Mouse (Mus musculus): ENCODE results near the gene Arhgap45. TPM values are rescaled to one million over a fixed set of nuclear protein-coding genes. Genes with fewer than 3 reads are reported as not detected.

Arhgap45 gene
- polyA plus RNA-seq, 1 experiment from 2014 or later: 15.7 TPM

DNA sequence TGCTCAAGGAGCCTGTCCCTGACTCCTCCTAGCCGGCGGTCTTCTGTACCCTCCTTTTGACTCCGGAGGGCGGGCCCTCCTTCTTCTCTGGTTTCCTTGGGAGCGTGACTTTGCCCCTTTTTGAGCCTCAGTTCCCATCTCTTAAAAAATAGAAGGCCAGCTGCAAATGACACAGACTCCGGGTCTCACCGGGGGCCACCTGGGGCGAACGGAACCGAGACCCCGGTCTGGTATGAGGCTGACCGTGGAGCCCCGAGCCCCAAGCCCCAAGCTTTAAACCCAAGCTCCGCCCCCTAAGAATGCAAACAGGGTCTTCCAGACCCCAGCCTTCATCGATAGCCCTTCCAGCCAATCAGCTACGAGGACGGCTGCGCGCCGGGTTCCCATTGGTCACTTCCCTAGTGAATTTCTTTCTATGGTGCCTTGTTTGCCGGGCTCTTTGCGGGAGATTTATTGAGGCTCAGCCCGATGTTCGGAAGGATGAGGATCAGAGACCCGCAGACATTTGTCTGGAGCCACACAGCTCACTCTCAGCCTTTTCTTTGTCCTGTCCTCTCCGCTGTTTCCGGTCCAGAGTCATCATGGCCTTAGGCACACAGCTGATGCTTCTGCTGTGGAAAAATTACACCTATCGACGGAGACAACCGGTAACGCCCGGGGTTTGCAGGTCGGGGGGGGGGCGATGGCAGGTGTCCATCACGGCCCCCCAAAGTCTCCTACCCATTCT lies 19.3 kb upstream of the Arhgap45 start:
- H3K27ac ChIP-seq (replicated peaks): peak overlapping the region; percentile 92
- no peaks in the 10 kb centered on the region for H3K27me3 ChIP-seq
- H3K4me3 ChIP-seq (replicated peaks): peak overlapping the region; percentile 80
- peak overlapping the region; percentile 85 for H3K4me2 ChIP-seq
- peaks cover 54% of the 10 kb centered on the region for H3K36me3 ChIP-seq (replicated peaks)
- H3K9ac ChIP-seq: peak overlapping the region; percentile 86
- 1% methylated on average over 35 of the region's 35 CpGs for WGBS (ENCODE audit: insufficient replicate concordance)
- H3K4me1 ChIP-seq (replicated peaks): peaks cover 79% of the 10 kb centered on the region
- ATAC-seq (ENCODE audit: insufficient read depth): peak; percentile 79
- H3K9me3 ChIP-seq (replicated peaks): no peaks in the 10 kb centered on the region

DNA sequence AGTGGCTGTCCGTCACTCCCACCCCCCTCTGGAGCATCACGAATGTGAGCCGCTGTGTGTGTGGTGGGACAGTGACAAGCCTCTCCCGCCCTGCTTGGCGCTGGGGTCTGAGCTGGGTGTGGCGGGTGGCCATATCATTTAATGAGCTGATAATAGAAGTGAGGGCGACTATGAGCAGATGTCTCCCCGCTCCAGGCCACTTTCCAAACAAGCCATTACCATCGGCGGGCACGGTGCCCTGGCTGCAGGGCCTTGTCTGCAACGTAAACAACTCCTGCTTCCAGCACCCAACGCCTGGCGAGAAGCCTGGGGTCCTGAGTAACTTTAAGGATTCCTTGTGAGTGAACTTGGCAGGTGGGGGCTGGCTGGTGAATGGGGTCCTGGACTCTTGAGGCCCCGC lies 18.6 kb upstream of the Arhgap45 start:
- ATAC-seq (ENCODE audit: insufficient read depth): peak; percentile 30; the same call in 1 of the 2 replicates
- Histone ChIP-seq H3K27me3 (no peaks in the 10 kb centered on the region), H3K9me3 (replicated peaks) (no peaks in the 10 kb centered on the region), H3K36me3 (replicated peaks) (peaks cover 53% of the 10 kb centered on the region), H3K4me3 (replicated peaks) (peak overlapping the region; percentile 80), H3K9ac (peak overlapping the region; percentile 86), H3K4me1 (replicated peaks) (peaks cover 85% of the 10 kb centered on the region), H3K4me2 (peak overlapping the region; percentile 85), H3K27ac (replicated peaks) (peak overlapping the region; percentile 92)
- 22% methylated on average over 15 of the region's 15 CpGs for WGBS (ENCODE audit: insufficient replicate concordance)

DNA sequence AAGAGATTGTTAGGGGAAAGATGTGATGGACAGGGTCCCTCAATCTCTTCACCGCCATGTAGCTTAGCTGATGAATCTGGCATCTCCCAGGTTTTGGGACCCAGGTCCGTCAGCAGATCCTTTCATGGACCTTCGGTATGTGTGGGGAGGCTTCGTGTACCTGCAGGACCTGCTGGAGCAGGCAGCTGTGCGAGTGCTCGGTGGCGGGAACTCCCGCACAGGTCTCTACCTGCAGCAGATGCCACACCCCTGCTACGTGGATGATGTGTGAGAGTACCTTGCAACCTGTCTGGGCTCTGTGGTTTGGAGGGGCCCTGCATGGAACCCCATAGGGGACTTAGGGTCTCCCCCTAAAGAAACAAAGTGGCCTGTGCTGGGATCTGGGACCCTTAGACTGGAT lies 14.5 kb upstream of the Arhgap45 start:
- ATAC-seq (ENCODE audit: insufficient read depth): no peak

DNA sequence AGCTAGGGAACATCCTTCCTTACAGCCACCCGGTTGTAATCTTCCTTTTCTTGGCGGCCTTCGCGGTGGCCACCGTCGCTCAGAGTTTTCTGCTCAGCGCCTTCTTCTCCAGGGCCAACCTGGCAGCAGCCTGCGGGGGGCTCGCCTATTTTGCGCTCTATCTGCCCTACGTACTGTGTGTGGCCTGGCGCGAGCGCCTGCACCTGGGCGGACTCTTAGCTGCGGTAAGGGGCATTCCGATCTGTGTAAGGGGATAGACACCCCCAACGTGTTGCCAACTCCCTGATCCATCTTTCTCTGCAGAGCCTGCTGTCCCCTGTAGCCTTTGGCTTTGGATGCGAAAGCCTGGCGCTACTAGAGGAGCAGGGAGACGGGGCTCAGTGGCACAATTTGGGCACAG lies 13.6 kb upstream of the Arhgap45 start:
- Histone ChIP-seq H3K36me3 (replicated peaks) (peaks cover 94% of the 10 kb centered on the region), H3K27ac (replicated peaks) (peak overlapping the region; percentile 61; the same call in 1 of the 2 replicates), H3K9ac (no peak overlapping the region)

More for the DNA sequence above, 14.5 kb upstream of the Arhgap45 start:
- H3K27ac ChIP-seq (replicated peaks): no peak overlapping the region
- no peak overlapping the region for H3K4me3 ChIP-seq (replicated peaks)
- H3K4me2 ChIP-seq: no peak overlapping the region
- H3K9ac ChIP-seq: no peak overlapping the region
- 85% methylated on average over 9 of the region's 9 CpGs for WGBS (ENCODE audit: insufficient replicate concordance)
- H3K36me3 ChIP-seq (replicated peaks): peaks cover 85% of the 10 kb centered on the region
- no peaks in the 10 kb centered on the region for H3K9me3 ChIP-seq (replicated peaks)
- no peaks in the 10 kb centered on the region for H3K27me3 ChIP-seq
- peaks cover 77% of the 10 kb centered on the region for H3K4me1 ChIP-seq (replicated peaks)

DNA sequence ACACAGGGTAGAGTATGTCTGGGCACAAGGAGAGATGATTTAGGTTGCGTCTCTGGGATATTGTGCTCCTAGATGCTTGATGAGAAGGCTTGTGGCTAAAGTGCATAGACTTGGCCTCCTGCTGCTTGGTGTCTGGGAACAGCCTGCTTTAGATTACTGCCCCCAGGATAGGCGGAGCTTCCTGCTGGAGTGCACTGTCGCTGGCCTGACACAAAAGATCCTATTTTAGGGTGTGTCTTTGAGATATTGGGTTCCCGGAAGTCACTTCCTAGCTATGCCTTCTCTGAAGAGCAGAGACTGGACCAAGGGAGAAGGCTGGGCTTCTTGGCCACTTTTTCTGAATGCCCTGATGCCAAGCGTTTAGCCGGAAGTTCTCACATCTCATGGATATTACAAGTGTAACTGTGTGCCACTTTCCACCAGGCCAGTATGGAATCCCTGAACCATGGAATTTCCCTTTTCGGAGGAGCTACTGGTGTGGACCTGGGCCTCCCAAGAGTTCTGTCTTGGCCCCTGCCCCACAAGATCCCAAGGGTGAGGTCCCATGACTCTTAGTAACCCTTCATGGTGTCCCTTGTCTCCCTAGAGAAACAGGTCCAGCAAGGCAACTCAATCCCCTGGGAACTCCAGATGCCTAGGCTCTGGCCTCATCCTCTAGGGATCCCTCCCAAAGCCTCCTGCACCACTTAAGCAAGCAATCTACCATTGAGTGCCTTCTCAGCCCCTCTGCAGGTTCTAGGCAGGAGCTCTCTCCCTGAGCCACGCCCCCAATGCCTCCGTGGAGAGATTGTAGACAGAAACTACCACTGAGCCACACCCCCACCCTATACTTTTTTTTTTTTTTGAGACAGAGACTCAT lies 12.8 kb upstream of the Arhgap45 start:
- Histone ChIP-seq H3K4me1 (replicated peaks) (peaks cover 67% of the 10 kb centered on the region), H3K27ac (replicated peaks) (peak overlapping the region; percentile 61; the same call in 1 of the 2 replicates), H3K9ac (0 out of 2 replicates have a peak overlapping the region, but pooled peaks have one; percentile 4), H3K4me2 (peak overlapping the region; percentile 20), H3K4me3 (replicated peaks) (no peak overlapping the region), H3K9me3 (replicated peaks) (no peaks in the 10 kb centered on the region), H3K36me3 (replicated peaks) (peaks cover 96% of the 10 kb centered on the region), H3K27me3 (no peaks in the 10 kb centered on the region)
- ATAC-seq (ENCODE audit: insufficient read depth): peak; percentile 54
- WGBS (ENCODE audit: insufficient replicate concordance): 42% methylated on average over 9 of the region's 9 CpGs

More for the DNA sequence above, 13.6 kb upstream of the Arhgap45 start:
- H3K4me3 ChIP-seq (replicated peaks): no peak overlapping the region
- H3K4me2 ChIP-seq: peak overlapping the region; percentile 20; the same call in 1 of the 2 replicates
- no peaks in the 10 kb centered on the region for H3K27me3 ChIP-seq
- ATAC-seq (ENCODE audit: insufficient read depth): no peak
- H3K4me1 ChIP-seq (replicated peaks): peaks cover 75% of the 10 kb centered on the region
- H3K9me3 ChIP-seq (replicated peaks): no peaks in the 10 kb centered on the region
- 66% methylated on average over 21 of the region's 21 CpGs for WGBS (ENCODE audit: insufficient replicate concordance)

DNA sequence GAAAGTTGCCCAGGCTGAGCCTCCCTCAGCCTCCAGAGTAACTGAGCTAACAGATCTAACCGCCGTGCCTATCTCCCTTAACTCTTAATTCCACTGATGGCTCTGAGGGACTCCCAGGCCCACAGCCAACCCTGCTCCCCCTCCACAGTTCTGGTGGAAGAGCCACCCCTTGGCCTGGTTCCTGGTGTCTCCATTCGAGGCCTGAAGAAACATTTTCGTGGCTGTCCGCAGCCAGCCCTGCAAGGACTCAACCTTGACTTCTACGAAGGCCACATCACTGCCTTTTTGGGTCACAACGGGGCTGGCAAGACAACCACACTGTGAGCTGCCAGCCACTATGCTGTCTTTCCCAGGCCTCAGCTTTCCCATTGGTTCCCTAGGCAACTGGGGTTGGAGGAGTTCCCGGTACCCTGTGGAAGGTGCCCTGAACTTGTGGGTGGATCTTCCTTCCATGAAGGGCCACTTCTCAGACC lies 12.2 kb upstream of the Arhgap45 start:
- no peak; the same call in 1 of the 2 replicates for ATAC-seq (ENCODE audit: insufficient read depth)
- Histone ChIP-seq H3K27ac (replicated peaks) (peak overlapping the region; percentile 61; the same call in 1 of the 2 replicates), H3K36me3 (replicated peaks) (peaks cover 96% of the 10 kb centered on the region)

DNA sequence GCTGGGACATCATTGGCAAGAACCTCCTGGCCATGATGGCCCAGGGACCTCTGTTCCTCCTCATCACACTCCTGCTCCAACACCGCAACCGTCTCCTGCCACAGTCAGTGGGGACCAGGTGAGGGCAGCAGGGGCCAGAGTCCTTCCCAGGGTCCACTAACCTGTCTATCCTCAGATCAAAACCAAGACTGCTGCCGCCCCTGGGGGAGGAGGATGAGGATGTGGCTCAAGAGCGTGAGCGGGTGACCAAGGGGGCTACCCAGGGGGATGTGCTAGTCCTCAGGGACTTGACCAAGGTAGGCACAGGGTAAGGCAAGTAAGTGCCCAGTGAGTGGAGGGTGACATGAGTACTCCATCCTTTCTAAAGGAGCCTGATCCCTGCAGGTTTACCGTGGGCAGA lies 4.7 kb upstream of the Arhgap45 start:
- H3K9ac ChIP-seq: no peak overlapping the region
- 92% methylated on average over 6 of the region's 6 CpGs for WGBS (ENCODE audit: insufficient replicate concordance)
- H3K9me3 ChIP-seq (replicated peaks): peaks cover 12% of the 10 kb centered on the region
- H3K27ac ChIP-seq (replicated peaks): no peak overlapping the region
- no peak overlapping the region for H3K4me2 ChIP-seq
- H3K4me3 ChIP-seq (replicated peaks): no peak overlapping the region
- ATAC-seq (ENCODE audit: insufficient read depth): no peak
- H3K36me3 ChIP-seq (replicated peaks): peaks cover 90% of the 10 kb centered on the region
- peaks cover 15% of the 10 kb centered on the region for H3K27me3 ChIP-seq
- H3K4me1 ChIP-seq (replicated peaks): peaks cover 29% of the 10 kb centered on the region

More for the DNA sequence above, 12.2 kb upstream of the Arhgap45 start:
- no peak overlapping the region for H3K9ac ChIP-seq
- no peak overlapping the region for H3K4me2 ChIP-seq
- peaks cover 60% of the 10 kb centered on the region for H3K4me1 ChIP-seq (replicated peaks)
- no peak overlapping the region for H3K4me3 ChIP-seq (replicated peaks)
- no peaks in the 10 kb centered on the region for H3K9me3 ChIP-seq (replicated peaks)
- WGBS (ENCODE audit: insufficient replicate concordance): 68% methylated on average over 8 of the region's 8 CpGs
- no peaks in the 10 kb centered on the region for H3K27me3 ChIP-seq

DNA sequence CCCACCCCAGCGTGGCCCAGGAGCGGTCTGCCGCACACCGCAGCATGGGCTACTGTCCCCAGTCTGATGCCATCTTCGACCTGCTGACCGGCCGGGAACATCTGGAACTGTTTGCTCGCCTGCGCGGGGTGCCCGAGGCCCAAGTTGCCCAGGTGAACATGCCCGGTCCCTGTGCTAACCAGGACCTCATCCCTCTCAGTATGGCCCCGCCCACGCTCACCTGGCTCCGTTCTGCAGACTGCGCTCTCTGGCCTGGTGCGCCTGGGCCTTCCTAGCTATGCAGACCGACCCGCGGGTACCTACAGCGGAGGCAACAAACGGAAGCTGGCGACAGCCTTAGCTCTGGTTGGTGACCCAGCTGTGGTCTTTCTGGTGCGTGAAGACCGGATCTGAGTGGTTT lies 2.8 kb upstream of the Arhgap45 start:
- H3K27me3 ChIP-seq: peaks cover 15% of the 10 kb centered on the region
- no peak overlapping the region for H3K27ac ChIP-seq (replicated peaks)
- no peak overlapping the region for H3K4me3 ChIP-seq (replicated peaks)
- H3K4me1 ChIP-seq (replicated peaks): peaks cover 40% of the 10 kb centered on the region
- 77% methylated on average over 25 of the region's 25 CpGs for WGBS (ENCODE audit: insufficient replicate concordance)
- peaks cover 72% of the 10 kb centered on the region for H3K36me3 ChIP-seq (replicated peaks)
- H3K9me3 ChIP-seq (replicated peaks): peaks cover 12% of the 10 kb centered on the region
- H3K9ac ChIP-seq: no peak overlapping the region
- ATAC-seq (ENCODE audit: insufficient read depth): no peak
- no peak overlapping the region for H3K4me2 ChIP-seq

DNA sequence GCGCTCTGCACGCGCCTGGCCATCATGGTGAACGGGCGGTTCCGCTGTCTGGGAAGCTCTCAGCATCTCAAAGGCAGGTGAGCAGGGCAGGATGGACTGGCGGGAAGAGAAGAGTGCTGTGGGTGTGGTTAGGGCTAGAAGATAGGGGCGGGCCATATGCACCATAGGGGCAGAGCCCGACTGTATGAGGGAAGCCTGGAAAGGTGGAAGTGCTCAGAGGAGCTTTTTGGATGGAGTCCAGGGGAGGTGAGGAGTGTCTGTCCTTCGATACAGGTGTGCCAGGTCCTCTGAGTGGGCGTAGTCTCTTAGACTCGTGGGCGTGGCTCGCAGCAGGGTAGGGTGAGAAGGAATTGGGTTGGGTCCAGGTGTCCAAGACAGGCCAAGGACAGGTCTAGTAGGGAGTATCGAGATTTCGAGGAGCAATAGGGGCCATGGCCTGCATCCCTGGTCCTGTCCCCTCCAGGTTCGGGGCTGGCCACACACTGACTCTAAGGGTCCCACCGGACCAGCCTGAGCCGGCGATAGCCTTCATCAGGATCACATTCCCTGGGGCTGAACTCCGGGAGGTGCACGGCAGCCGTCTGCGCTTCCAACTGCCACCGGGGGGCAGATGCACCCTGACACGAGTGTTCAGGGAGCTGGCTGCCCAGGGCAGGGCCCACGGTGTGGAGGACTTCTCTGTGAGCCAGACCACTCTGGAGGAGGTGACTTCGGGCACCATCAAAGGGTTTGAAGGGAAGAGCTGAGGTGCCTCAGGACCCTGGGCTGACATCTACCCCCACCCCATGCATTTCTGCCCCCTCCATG lies 1.8 kb upstream of the Arhgap45 start:
- 53% methylated on average over 28 of the region's 28 CpGs for WGBS (ENCODE audit: insufficient replicate concordance)
- Histone ChIP-seq H3K4me1 (replicated peaks) (peaks cover 51% of the 10 kb centered on the region), H3K9me3 (replicated peaks) (peaks cover 12% of the 10 kb centered on the region), H3K27me3 (peaks cover 15% of the 10 kb centered on the region), H3K9ac (no peak overlapping the region), H3K36me3 (replicated peaks) (peaks cover 61% of the 10 kb centered on the region), H3K27ac (replicated peaks) (0 out of 2 replicates have a peak overlapping the region, but pooled peaks have one; percentile 14), H3K4me3 (replicated peaks) (no peak overlapping the region), H3K4me2 (no peak overlapping the region)
- no peak for ATAC-seq (ENCODE audit: insufficient read depth)

DNA sequence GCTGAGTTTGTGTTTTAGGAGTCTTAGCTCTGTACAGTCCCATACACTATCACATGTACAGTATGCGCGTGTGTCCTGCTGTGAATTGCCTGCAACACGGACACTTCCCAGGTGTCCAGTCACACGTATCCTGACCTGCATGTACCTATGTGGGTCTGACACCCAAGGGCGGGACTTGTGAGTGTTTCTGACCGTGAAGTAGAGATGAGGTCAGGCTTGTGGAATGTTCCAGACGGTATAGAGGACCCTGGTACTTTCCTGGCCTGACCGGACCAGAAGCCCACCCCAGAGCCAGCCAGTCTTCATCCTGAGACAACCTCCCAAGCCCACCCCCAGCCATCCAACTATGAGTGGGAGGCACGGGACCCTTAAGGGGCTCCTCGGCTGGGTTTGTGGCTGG lies 870 bp upstream of the Arhgap45 start:
- peaks cover 59% of the 10 kb centered on the region for H3K4me1 ChIP-seq (replicated peaks)
- peaks cover 6% of the 10 kb centered on the region for H3K9me3 ChIP-seq (replicated peaks)
- peaks cover 15% of the 10 kb centered on the region for H3K27me3 ChIP-seq
- no peak overlapping the region for H3K9ac ChIP-seq
- 0 out of 2 replicates have a peak overlapping the region, but pooled peaks have one; percentile 77 for H3K4me2 ChIP-seq
- ATAC-seq (ENCODE audit: insufficient read depth): no peak
- peak overlapping the region; percentile 84 for H3K27ac ChIP-seq (replicated peaks)
- H3K4me3 ChIP-seq (replicated peaks): no peak overlapping the region
- 82% methylated on average over 10 of the region's 10 CpGs for WGBS (ENCODE audit: insufficient replicate concordance)
- peaks cover 53% of the 10 kb centered on the region for H3K36me3 ChIP-seq (replicated peaks)

Measured in liver, embryonic 15.5 days (tissue).